Mouse (Mus musculus) right cerebral cortex, postnatal 36 days (tissue): ENCODE measurements around the gene Lmx1b.

Experiments used
- DNase-seq, 2 experiments: peaks; one replicate each; pipeline ENCODE4 v3.0.0; 2022; ENCODE audit warnings: low spot score in 2 of 2, mixed read lengths in 1 of 2

The Lmx1b gene

GRCm38 (mm10) chr2:33640171-33640721, at the start of gene Lmx1b:
Gene Lmx1b (minus strand): TSS chr2:33640511.
- DNase-seq: no peak

- DNase-seq: no peak
Measured at GRCm38 (mm10) chr2:33689880-33690462, 49.7 kb upstream of the Lmx1b start.

- no peak for DNase-seq
Measured at GRCm38 (mm10) chr2:33689155-33689879, 49.0 kb upstream of the Lmx1b start.

GRCm38 (mm10) chr2:33683594-33683993, 43.3 kb upstream of the Lmx1b start:
- DNase-seq: no peak

- DNase-seq: no peak
Measured at GRCm38 (mm10) chr2:33683095-33683494, 42.8 kb upstream of the Lmx1b start.

- peak; percentile 30 to 42 for DNase-seq
Measured at GRCm38 (mm10) chr2:33682219-33682618, 41.9 kb upstream of the Lmx1b start.

GRCm38 (mm10) chr2:33678950-33679654, 38.8 kb upstream of the Lmx1b start:
- DNase-seq: no peak

GRCm38 (mm10) chr2:33672701-33673472, 32.6 kb upstream of the Lmx1b start:
- no peak for DNase-seq

- DNase-seq: no peak
Measured at GRCm38 (mm10) chr2:33668741-33669140, 28.4 kb upstream of the Lmx1b start.

- DNase-seq: no peak
Measured at GRCm38 (mm10) chr2:33666388-33666945, 26.2 kb upstream of the Lmx1b start.

GRCm38 (mm10) chr2:33665363-33666058, 25.2 kb upstream of the Lmx1b start:
- peak in 1 of 2 experiments; percentile 24 for DNase-seq

GRCm38 (mm10) chr2:33664661-33665060, 24.4 kb upstream of the Lmx1b start:
- no peak for DNase-seq

GRCm38 (mm10) chr2:33659288-33659629, 18.9 kb upstream of the Lmx1b start:
- DNase-seq: no peak

GRCm38 (mm10) chr2:33658602-33659287, 18.4 kb upstream of the Lmx1b start:
- DNase-seq: no peak

GRCm38 (mm10) chr2:33652517-33653198, 12.3 kb upstream of the Lmx1b start:
- DNase-seq: no peak

- no peak for DNase-seq
Measured at GRCm38 (mm10) chr2:33649371-33649770, 9.1 kb upstream of the Lmx1b start.

- no peak for DNase-seq
Measured at GRCm38 (mm10) chr2:33648894-33649293, 8.6 kb upstream of the Lmx1b start.

GRCm38 (mm10) chr2:33646283-33646550, 5.9 kb upstream of the Lmx1b start:
- DNase-seq: no peak

- DNase-seq: no peak
Measured at GRCm38 (mm10) chr2:33645538-33646282, 5.4 kb upstream of the Lmx1b start.
